Mouse (Mus musculus): ENCODE data around the gene Mrm2. TPM values are rescaled to one million over a fixed set of nuclear protein-coding genes. Genes with fewer than 3 reads are reported as not detected.

Mrm2 gene
- polyA plus RNA-seq, 1 experiment from 2014 or later: 8.4 TPM

- WGBS (ENCODE audit: insufficient replicate concordance): 85% methylated on average over 8 of the region's 8 CpGs
- H3K4me3 ChIP-seq (replicated peaks): no peak overlapping the region
- no peaks in the 10 kb centered on the region for H3K27me3 ChIP-seq
- no peak overlapping the region for H3K27ac ChIP-seq (replicated peaks)
- H3K4me1 ChIP-seq (replicated peaks): no peaks in the 10 kb centered on the region
- no peak overlapping the region for H3K9ac ChIP-seq
- H3K4me2 ChIP-seq: no peak overlapping the region
- H3K36me3 ChIP-seq (replicated peaks): peaks cover 94% of the 10 kb centered on the region
- H3K9me3 ChIP-seq (replicated peaks): no peaks in the 10 kb centered on the region
- no peak for ATAC-seq (ENCODE audit: insufficient read depth)
Measured at GRCm38 (mm10) chr5:140306016-140306415, 25.7 kb downstream of the Mrm2 start.

GRCm38 (mm10) chr5:140298291-140298690 lies 33.4 kb downstream of the Mrm2 start:
- H3K27me3 ChIP-seq: no peaks in the 10 kb centered on the region
- WGBS (ENCODE audit: insufficient replicate concordance): 80% methylated on average over 4 of the region's 4 CpGs
- H3K4me2 ChIP-seq: no peak overlapping the region
- no peaks in the 10 kb centered on the region for H3K9me3 ChIP-seq (replicated peaks)
- H3K27ac ChIP-seq (replicated peaks): no peak overlapping the region
- no peaks in the 10 kb centered on the region for H3K4me1 ChIP-seq (replicated peaks)
- no peak overlapping the region for H3K9ac ChIP-seq
- H3K36me3 ChIP-seq (replicated peaks): peaks cover 75% of the 10 kb centered on the region
- ATAC-seq (ENCODE audit: insufficient read depth): no peak
- H3K4me3 ChIP-seq (replicated peaks): no peak overlapping the region

- Histone ChIP-seq H3K9ac (no peak overlapping the region), H3K27me3 (no peaks in the 10 kb centered on the region), H3K27ac (replicated peaks) (no peak overlapping the region), H3K36me3 (replicated peaks) (peaks cover 79% of the 10 kb centered on the region), H3K9me3 (replicated peaks) (no peaks in the 10 kb centered on the region), H3K4me2 (no peak overlapping the region), H3K4me1 (replicated peaks) (no peaks in the 10 kb centered on the region), H3K4me3 (replicated peaks) (no peak overlapping the region)
- WGBS (ENCODE audit: insufficient replicate concordance): 80% methylated on average over 1 of the region's 1 CpGs
- no peak for ATAC-seq (ENCODE audit: insufficient read depth)
Measured at GRCm38 (mm10) chr5:140292152-140292551, 39.5 kb downstream of the Mrm2 start.

- H3K36me3 ChIP-seq (replicated peaks): peaks cover 77% of the 10 kb centered on the region
- H3K27me3 ChIP-seq: no peaks in the 10 kb centered on the region
- 88% methylated on average over 2 of the region's 2 CpGs for WGBS (ENCODE audit: insufficient replicate concordance)
- ATAC-seq (ENCODE audit: insufficient read depth): no peak
- no peaks in the 10 kb centered on the region for H3K9me3 ChIP-seq (replicated peaks)
- no peak overlapping the region for H3K4me3 ChIP-seq (replicated peaks)
- H3K27ac ChIP-seq (replicated peaks): no peak overlapping the region
- no peak overlapping the region for H3K9ac ChIP-seq
- no peaks in the 10 kb centered on the region for H3K4me1 ChIP-seq (replicated peaks)
- no peak overlapping the region for H3K4me2 ChIP-seq
Measured at GRCm38 (mm10) chr5:140289161-140289560, 42.5 kb downstream of the Mrm2 start.

- Histone ChIP-seq H3K4me3 (replicated peaks) (no peak overlapping the region), H3K9ac (no peak overlapping the region), H3K36me3 (replicated peaks) (peaks cover 73% of the 10 kb centered on the region), H3K4me1 (replicated peaks) (no peaks in the 10 kb centered on the region), H3K9me3 (replicated peaks) (no peaks in the 10 kb centered on the region), H3K27ac (replicated peaks) (no peak overlapping the region), H3K4me2 (no peak overlapping the region), H3K27me3 (no peaks in the 10 kb centered on the region)
- 77% methylated on average over 3 of the region's 3 CpGs for WGBS (ENCODE audit: insufficient replicate concordance)
- ATAC-seq (ENCODE audit: insufficient read depth): no peak
Measured at GRCm38 (mm10) chr5:140288287-140288686, 43.4 kb downstream of the Mrm2 start.

GRCm38 (mm10) chr5:140284761-140285160 lies 46.9 kb downstream of the Mrm2 start:
- no peak for ATAC-seq (ENCODE audit: insufficient read depth)
- Histone ChIP-seq H3K4me2 (no peak overlapping the region), H3K27ac (replicated peaks) (no peak overlapping the region), H3K9ac (no peak overlapping the region), H3K4me1 (replicated peaks) (no peaks in the 10 kb centered on the region), H3K27me3 (no peaks in the 10 kb centered on the region), H3K36me3 (replicated peaks) (peaks cover 42% of the 10 kb centered on the region), H3K9me3 (replicated peaks) (no peaks in the 10 kb centered on the region), H3K4me3 (replicated peaks) (no peak overlapping the region)
- WGBS (ENCODE audit: insufficient replicate concordance): 77% methylated on average over 2 of the region's 2 CpGs

- Histone ChIP-seq H3K4me2 (no peak overlapping the region), H3K4me3 (replicated peaks) (no peak overlapping the region), H3K36me3 (replicated peaks) (peaks cover 42% of the 10 kb centered on the region), H3K9ac (no peak overlapping the region), H3K4me1 (replicated peaks) (no peaks in the 10 kb centered on the region), H3K9me3 (replicated peaks) (no peaks in the 10 kb centered on the region), H3K27ac (replicated peaks) (no peak overlapping the region), H3K27me3 (no peaks in the 10 kb centered on the region)
- ATAC-seq (ENCODE audit: insufficient read depth): no peak
- WGBS (ENCODE audit: insufficient replicate concordance): 77% methylated on average over 2 of the region's 2 CpGs
Measured at GRCm38 (mm10) chr5:140284011-140284410, 47.7 kb downstream of the Mrm2 start.

GRCm38 (mm10) chr5:140282900-140283299 lies 48.8 kb downstream of the Mrm2 start:
- no peak overlapping the region for H3K4me3 ChIP-seq (replicated peaks)
- 80% methylated on average over 3 of the region's 3 CpGs for whole genome bisulfite sequencing (ENCODE audit: insufficient replicate concordance)
- no peaks in the 10 kb centered on the region for H3K9me3 ChIP-seq (replicated peaks)
- no peaks in the 10 kb centered on the region for H3K4me1 ChIP-seq (replicated peaks)
- H3K27me3 ChIP-seq: no peaks in the 10 kb centered on the region
- H3K27ac ChIP-seq (replicated peaks): no peak overlapping the region
- peaks cover 41% of the 10 kb centered on the region for H3K36me3 ChIP-seq (replicated peaks)
- ATAC-seq (ENCODE audit: insufficient read depth): no peak
- no peak overlapping the region for H3K4me2 ChIP-seq
- H3K9ac ChIP-seq: no peak overlapping the region

GRCm38 (mm10) chr5:140282376-140282775 lies 49.3 kb downstream of the Mrm2 start:
- Histone ChIP-seq H3K9me3 (replicated peaks) (no peaks in the 10 kb centered on the region), H3K36me3 (replicated peaks) (peaks cover 39% of the 10 kb centered on the region), H3K4me3 (replicated peaks) (no peak overlapping the region), H3K9ac (no peak overlapping the region), H3K27me3 (no peaks in the 10 kb centered on the region), H3K4me1 (replicated peaks) (no peaks in the 10 kb centered on the region), H3K27ac (replicated peaks) (no peak overlapping the region), H3K4me2 (no peak overlapping the region)
- no peak for ATAC-seq (ENCODE audit: insufficient read depth)
- WGBS (ENCODE audit: insufficient replicate concordance): 75% methylated on average over 8 of the region's 8 CpGs

GRCm38 (mm10) chr5:140280205-140280604 lies 51.5 kb downstream of the Mrm2 start:
- peaks cover 35% of the 10 kb centered on the region for H3K36me3 ChIP-seq (replicated peaks)
- 72% methylated on average over 9 of the region's 9 CpGs for WGBS (ENCODE audit: insufficient replicate concordance)
- H3K4me3 ChIP-seq (replicated peaks): no peak overlapping the region
- no peaks in the 10 kb centered on the region for H3K4me1 ChIP-seq (replicated peaks)
- no peak for ATAC-seq (ENCODE audit: insufficient read depth)
- no peak overlapping the region for H3K27ac ChIP-seq (replicated peaks)
- no peaks in the 10 kb centered on the region for H3K9me3 ChIP-seq (replicated peaks)
- H3K4me2 ChIP-seq: no peak overlapping the region
- no peak overlapping the region for H3K9ac ChIP-seq
- H3K27me3 ChIP-seq: no peaks in the 10 kb centered on the region
